ENCODE assay signal across 11 mouse cellular contexts in genomic region chr5:101523902-101524301, GRCm38 (mm10).
A peak's percentile ranks its signal among the peaks of the same experiment; 100 is the strongest.
DNase-seq lines count a peak whose midpoint lies in the region; ATAC-seq and TF ChIP-seq lines count a peak whose summit lies in the region.
"Had no signal": no experiment of that assay in that cellular context is flagged by ENCODE, and none has a peak within 500 bp of the region (broad histone marks: within the 10 kb centered on the region; RNA-seq: fewer than 3 reads in every experiment).

No protein-coding gene starts in this region.

- H3K27ac ChIP-seq in heart, embryonic 12.5 days (ENCODE audit: poor library complexity, severe bottlenecking): no peak overlapping the region
- H3K27ac ChIP-seq in hindbrain, embryonic 12.5 days: no peak overlapping the region
- no peak overlapping the region for H3K27ac ChIP-seq in midbrain, embryonic 14.5 days (replicated peaks; ENCODE audit: low read depth, low read length)
- no peak overlapping the region for H3K27ac ChIP-seq in stomach, postnatal 0 days (replicated peaks)
- H3K27ac ChIP-seq: heart, adult 2 months had no signal

- intact Hi-C loops in heart, postnatal 36 days (cut with DNase I): no loop called here

- no peak overlapping the region for H3K4me3 ChIP-seq in heart, embryonic 12.5 days
- no peak overlapping the region for H3K4me3 ChIP-seq in hindbrain, embryonic 12.5 days
- H3K4me3 ChIP-seq in midbrain, embryonic 14.5 days (replicated peaks; ENCODE audit: low read depth, low read length): no peak overlapping the region
- H3K4me3 ChIP-seq in stomach, postnatal 0 days (ENCODE audit: low read depth, low read length): no peak overlapping the region
- H3K4me3 ChIP-seq: heart, adult 2 months; megakaryocyte, embryonic 14.5 days had no signal

- no peaks in the 10 kb centered on the region for H3K36me3 ChIP-seq in heart, embryonic 12.5 days
- no peaks in the 10 kb centered on the region for H3K36me3 ChIP-seq in hindbrain, embryonic 12.5 days
- H3K36me3 ChIP-seq in midbrain, embryonic 14.5 days (ENCODE audit: control insufficient read depth, insufficient read depth, low read length): no peaks in the 10 kb centered on the region
- H3K36me3 ChIP-seq in stomach, postnatal 0 days (ENCODE audit: control insufficient read depth, insufficient read depth, low read length): no peaks in the 10 kb centered on the region

- 58% methylated on average over 7 of the region's 7 CpGs for WGBS in heart, embryonic 12.5 days
- 15% methylated on average over 7 of the region's 7 CpGs for WGBS in hindbrain, embryonic 12.5 days
- WGBS in midbrain, embryonic 14.5 days: 3% methylated on average over 7 of the region's 7 CpGs
- WGBS in stomach, postnatal 0 days: 42% methylated on average over 7 of the region's 7 CpGs

- ATAC-seq in heart, embryonic 12.5 days (ENCODE audit: insufficient number of reproducible peaks, low FRiP score): no peak
- peak; percentile 83 for ATAC-seq in hindbrain, embryonic 12.5 days (ENCODE audit: low FRiP score)
- peak; percentile 38; the same call in 1 of the 2 replicates for ATAC-seq in midbrain, embryonic 14.5 days (ENCODE audit: low FRiP score, low TSS enrichment)
- no peak for ATAC-seq in stomach, postnatal 0 days (ENCODE audit: low FRiP score, low TSS enrichment)

- H3K4me2 ChIP-seq in heart, embryonic 12.5 days: 0 out of 2 replicates have a peak overlapping the region, but pooled peaks have one; percentile 10
- H3K4me2 ChIP-seq in hindbrain, embryonic 12.5 days (replicated peaks): peak overlapping the region; percentile 6; the same call in 1 of the 2 replicates
- peak overlapping the region; percentile 22; the same call in 1 of the 2 replicates for H3K4me2 ChIP-seq in midbrain, embryonic 14.5 days (ENCODE audit: low read length)
- H3K4me2 ChIP-seq in stomach, postnatal 0 days (replicated peaks; ENCODE audit: low read depth): no peak overlapping the region

- no peak for TF ChIP-seq EP300 in stomach, postnatal 0 days (optimal IDR thresholded peaks at IDR 0.05)

- H3K4me1 ChIP-seq in heart, embryonic 12.5 days (replicated peaks): no peaks in the 10 kb centered on the region
- peaks cover 20% of the 10 kb centered on the region for H3K4me1 ChIP-seq in hindbrain, embryonic 12.5 days
- H3K4me1 ChIP-seq in midbrain, embryonic 14.5 days (ENCODE audit: control insufficient read depth, insufficient read depth, low read length): peaks cover 20% of the 10 kb centered on the region; the same call in 1 of the 2 replicates
- H3K4me1 ChIP-seq in stomach, postnatal 0 days (replicated peaks; ENCODE audit: control insufficient read depth, insufficient read depth): no peaks in the 10 kb centered on the region
- H3K4me1 ChIP-seq: megakaryocyte, embryonic 14.5 days had no signal

- no peak for TF ChIP-seq CTCF in stomach, postnatal 0 days (IDR thresholded peaks at IDR 0.05; ENCODE audit: low read depth)

- peaks cover 22% of the 10 kb centered on the region for H3K27me3 ChIP-seq in heart, embryonic 12.5 days (replicated peaks)
- peaks cover 95% of the 10 kb centered on the region for H3K27me3 ChIP-seq in hindbrain, embryonic 12.5 days
- peaks cover 95% of the 10 kb centered on the region for H3K27me3 ChIP-seq in midbrain, embryonic 14.5 days (ENCODE audit: control insufficient read depth, insufficient read depth, low read length)
- no peaks in the 10 kb centered on the region for H3K27me3 ChIP-seq in stomach, postnatal 0 days (ENCODE audit: control insufficient read depth, insufficient read depth, low read length)
- H3K27me3 ChIP-seq: megakaryocyte, embryonic 14.5 days had no signal

- no peak overlapping the region for H3K9ac ChIP-seq in heart, embryonic 12.5 days
- no peak overlapping the region for H3K9ac ChIP-seq in hindbrain, embryonic 12.5 days
- no peak overlapping the region for H3K9ac ChIP-seq in midbrain, embryonic 14.5 days (replicated peaks; ENCODE audit: low read length)
- H3K9ac ChIP-seq in stomach, postnatal 0 days (ENCODE audit: low read length): no peak overlapping the region

- H3K9me3 ChIP-seq in heart, embryonic 12.5 days (replicated peaks): no peaks in the 10 kb centered on the region
- no peaks in the 10 kb centered on the region for H3K9me3 ChIP-seq in hindbrain, embryonic 12.5 days (replicated peaks)
- no peaks in the 10 kb centered on the region for H3K9me3 ChIP-seq in midbrain, embryonic 14.5 days (ENCODE audit: control insufficient read depth, low read length)
- no peaks in the 10 kb centered on the region for H3K9me3 ChIP-seq in stomach, postnatal 0 days (ENCODE audit: control insufficient read depth, low read length)

- no peak for DNase-seq in heart, postnatal 36 days
- DNase-seq in embryo, embryonic 9.5 days (ENCODE audit: extremely low spot score): peak; percentile 43
- peak; percentile 69 for DNase-seq in midbrain, embryonic 14.5 days
- DNase-seq in cerebellum, adult 9-10 months: no peak
- DNase-seq in stomach, postnatal 0 days (ENCODE audit: low spot score): no peak
- DNase-seq in natural killer cell, adult 2 months (ENCODE audit: low spot score in 2 of 2): no peak
- DNase-seq: heart, adult 2 months; right cerebral cortex, postnatal 25 days had no signal

Comparison
In these comparisons a context has a peak if more than half of its experiments do, and no peak if none do; other contexts are left out.
1. ATAC-seq: peak in hindbrain, embryonic 12.5 days (single experiment) and midbrain, embryonic 14.5 days (single experiment); none in heart, embryonic 12.5 days (single experiment) and stomach, postnatal 0 days (single experiment).
2. DNase-seq: peak in embryo, embryonic 9.5 days (single experiment) and midbrain, embryonic 14.5 days (single experiment); none in heart, postnatal 36 days (0 of 2), cerebellum, adult 9-10 months (single experiment), stomach, postnatal 0 days (single experiment) and natural killer cell, adult 2 months (0 of 2).